Comparison of ENCODE assay signal across 24 mouse cellular contexts in the genomic region with DNA sequence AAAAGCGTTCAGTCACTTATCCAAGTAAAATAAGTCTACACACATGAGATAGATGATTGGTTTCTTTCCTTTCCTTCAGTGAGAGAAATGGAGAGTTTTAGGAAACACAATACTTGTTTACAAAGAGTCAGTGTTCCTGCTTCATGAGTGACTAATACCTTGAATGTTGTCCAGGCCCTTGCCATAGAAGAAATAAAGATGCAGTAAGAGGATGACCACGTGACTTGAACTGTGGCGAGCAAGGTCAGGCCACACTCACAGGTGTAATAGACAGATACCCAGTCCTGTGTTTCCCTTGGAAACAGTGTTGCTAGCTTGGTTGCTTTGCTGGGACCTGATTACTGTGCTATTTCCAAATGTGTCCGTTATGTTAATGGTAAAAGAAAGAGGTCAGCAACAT. TPM values are rescaled to one million over a fixed set of nuclear protein-coding genes. Genes with fewer than 3 reads are reported as not detected.
DNase-seq lines count a peak whose midpoint lies in the region; ATAC-seq and TF ChIP-seq lines count a peak whose summit lies in the region.
"Had no signal": no experiment of that assay in that cellular context is flagged by ENCODE, and none has a peak within 500 bp of the region (broad histone marks: within the 10 kb centered on the region; RNA-seq: fewer than 3 reads in every experiment).

No protein-coding gene starts in this region.

- H3K9me3 ChIP-seq in kidney, embryonic 16.5 days (ENCODE audit: low read length): no peaks in the 10 kb centered on the region
- H3K9me3 ChIP-seq: embryonic facial prominence, embryonic 12.5 days; embryonic facial prominence, embryonic 15.5 days; forebrain, embryonic 12.5 days; forebrain, embryonic 15.5 days; heart, embryonic 10.5 days; heart, embryonic 13.5 days; hindbrain, embryonic 12.5 days; hindbrain, embryonic 15.5 days had no signal

- H3K79me2 ChIP-seq in C2C12 (ENCODE audit: control insufficient read depth, insufficient read depth): no peaks in the 10 kb centered on the region

- H3K36me3 ChIP-seq in C2C12 (ENCODE audit: control insufficient read depth, insufficient read depth): no peaks in the 10 kb centered on the region
- H3K36me3 ChIP-seq in kidney, embryonic 16.5 days (ENCODE audit: insufficient read depth, low read length): no peaks in the 10 kb centered on the region
- H3K36me3 ChIP-seq: embryonic facial prominence, embryonic 12.5 days; forebrain, embryonic 12.5 days; forebrain, embryonic 15.5 days; heart, embryonic 10.5 days; heart, embryonic 13.5 days; hindbrain, embryonic 12.5 days; hindbrain, embryonic 15.5 days had no signal

- 79% methylated on average over 4 of the region's 4 CpGs for WGBS in kidney, embryonic 16.5 days

- H3K79me3 ChIP-seq in C2C12 (ENCODE audit: low read depth): no peaks in the 10 kb centered on the region

- H3K27ac ChIP-seq in kidney, embryonic 16.5 days (ENCODE audit: low read length): no peak overlapping the region
- H3K27ac ChIP-seq: embryonic facial prominence, embryonic 12.5 days; embryonic facial prominence, embryonic 15.5 days; forebrain, embryonic 12.5 days; forebrain, embryonic 15.5 days; heart, adult 2 months; heart, embryonic 10.5 days; heart, embryonic 13.5 days; hindbrain, embryonic 12.5 days; hindbrain, embryonic 15.5 days had no signal

- H3ac ChIP-seq in C2C12 (ENCODE audit: control insufficient read depth, insufficient read length, low read depth): no peak overlapping the region

- peak; percentile 62 for DNase-seq in 3T3-L1 (ENCODE audit: low read depth, low spot score)
- DNase-seq in fibroblast of lung, adult 2 months (ENCODE audit: low read depth): peak; percentile 61
- DNase-seq in layer of hippocampus, adult 9-11 months: no peak
- DNase-seq in adrenal gland, postnatal 14 days: no peak
- DNase-seq: adrenal gland, postnatal 10 days; cerebellum, adult 11 months; cerebellum, adult 2 months; cerebellum, adult 9-11 months; cerebellum, postnatal 25 days; gastrocnemius, postnatal 25 days; heart, adult 2 months; heart, postnatal 14 days had no signal

- H3K27me3 ChIP-seq in C2C12 (ENCODE audit: control insufficient read depth, insufficient read depth, insufficient read length): no peaks in the 10 kb centered on the region
- H3K27me3 ChIP-seq in kidney, embryonic 16.5 days (ENCODE audit: insufficient read depth, low read length): no peaks in the 10 kb centered on the region
- H3K27me3 ChIP-seq: embryonic facial prominence, embryonic 12.5 days; embryonic facial prominence, embryonic 15.5 days; forebrain, embryonic 12.5 days; forebrain, embryonic 15.5 days; heart, embryonic 13.5 days; hindbrain, embryonic 12.5 days; hindbrain, embryonic 15.5 days had no signal

- no peak overlapping the region for H3K9ac ChIP-seq in kidney, embryonic 16.5 days (replicated peaks; ENCODE audit: low read length)
- H3K9ac ChIP-seq: embryonic facial prominence, embryonic 12.5 days; embryonic facial prominence, embryonic 15.5 days; forebrain, embryonic 12.5 days; forebrain, embryonic 15.5 days; heart, embryonic 13.5 days; hindbrain, embryonic 12.5 days; hindbrain, embryonic 15.5 days had no signal

- H3K4me2 ChIP-seq in kidney, embryonic 16.5 days (replicated peaks; ENCODE audit: low read depth, low read length): no peak overlapping the region
- H3K4me2 ChIP-seq: embryonic facial prominence, embryonic 12.5 days; embryonic facial prominence, embryonic 15.5 days; forebrain, embryonic 12.5 days; forebrain, embryonic 15.5 days; heart, embryonic 13.5 days; hindbrain, embryonic 12.5 days; hindbrain, embryonic 15.5 days had no signal

- no peaks in the 10 kb centered on the region for H3K4me1 ChIP-seq in kidney, embryonic 16.5 days (ENCODE audit: insufficient read depth, low read length)
- H3K4me1 ChIP-seq: embryonic facial prominence, embryonic 12.5 days; embryonic facial prominence, embryonic 15.5 days; forebrain, embryonic 12.5 days; forebrain, embryonic 15.5 days; heart, embryonic 10.5 days; hindbrain, embryonic 12.5 days; hindbrain, embryonic 15.5 days had no signal

- no peak for ATAC-seq in kidney, embryonic 16.5 days (ENCODE audit: low FRiP score, low TSS enrichment)
- ATAC-seq: activated CD4-positive, CD25-positive, alpha-beta regulatory T cell, adult 4 months; forebrain, embryonic 15.5 days had no signal

- H3K4me3 ChIP-seq in C2C12 (ENCODE audit: insufficient read depth, poor library complexity, severe bottlenecking): no peak overlapping the region
- H3K4me3 ChIP-seq in kidney, embryonic 16.5 days (ENCODE audit: low read length): no peak overlapping the region
- H3K4me3 ChIP-seq: embryonic facial prominence, embryonic 12.5 days; embryonic facial prominence, embryonic 15.5 days; forebrain, embryonic 12.5 days; forebrain, embryonic 15.5 days; heart, adult 2 months; heart, embryonic 10.5 days; heart, embryonic 13.5 days; hindbrain, embryonic 12.5 days; hindbrain, embryonic 15.5 days had no signal

- TF ChIP-seq CTCF in C2C12 (IDR thresholded peaks at IDR 0.05; ENCODE audit: control insufficient read depth, insufficient read depth, insufficient read length): no peak

TF ChIP-seq in C2C12, 6 proteins besides CTCF, POLR2A, EP300 and RAD21:
- no peak for TF ChIP-seq FOSL1 (IDR thresholded peaks at IDR 0.05; ENCODE audit: insufficient read depth, low read length, poor library complexity, severe bottlenecking)
- TF ChIP-seq MYOD1 (IDR thresholded peaks at IDR 0.05; ENCODE audit: control insufficient read depth, insufficient read length, low read depth): no peak
- TF ChIP-seq CEBPB (IDR thresholded peaks at IDR 0.05; ENCODE audit: low read depth): no peak
- peak; percentile 64 for TF ChIP-seq USF1 (IDR thresholded peaks at IDR 0.05; ENCODE audit: low read depth)

RNA-seq across cellular contexts. Expression of gene Arhgap24, which starts 23.4 kb away (rescaled TPM):
- 2.9 TPM for polyA plus RNA-seq in C2C12 (2012; fragmentation: generic; extraction: Trizol)
- total RNA-seq in adrenal gland, postnatal 14 days (2021): 13.4 and 14.8 TPM in 2 replicates
- 95.1 and 104 TPM in 2 replicates for polyA plus RNA-seq in kidney, embryonic 16.5 days (2015; fragmentation: Nextera tagmentation; extraction: Ambion mirVana)
- total RNA-seq: MEL had no signal

Comparison
In these comparisons a context has a peak if more than half of its experiments do, and no peak if none do; other contexts are left out.
1. DNase-seq: peak in 3T3-L1 (single experiment) and fibroblast of lung, adult 2 months (single experiment); none in layer of hippocampus, adult 9-11 months (single experiment) and adrenal gland, postnatal 14 days (single experiment).
2. RNA of gene Arhgap24, which starts 23.4 kb away (polyA plus RNA-seq): 95.1 to 104 TPM in kidney, embryonic 16.5 days; 2.9 TPM in C2C12 (single experiment); every median in the first group is over 10 times any median in the second.